Mouse (Mus musculus): Measurements from ENCODE around the gene Pigt.

DNA sequence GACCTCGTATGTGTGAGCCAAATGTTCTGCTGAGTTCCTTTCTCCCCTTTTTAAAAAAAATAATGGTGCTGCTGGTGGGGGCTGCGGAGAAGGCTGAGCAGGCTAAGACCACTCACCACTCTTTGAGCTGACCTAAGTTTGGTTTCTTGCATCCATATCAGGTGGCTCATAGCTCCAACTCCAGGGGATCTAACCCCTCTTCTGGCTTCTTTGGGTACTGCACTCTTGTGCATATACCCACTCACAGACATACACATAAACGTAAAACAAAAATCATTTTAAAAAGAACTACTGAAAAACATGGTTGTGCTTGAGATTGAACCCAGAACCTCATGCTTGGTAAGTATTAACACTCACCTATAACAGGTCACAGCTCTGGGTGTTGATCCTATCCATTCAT is 7.6 kb downstream of the Pigt start:
- TF ChIP-seq CTCF (IDR thresholded peaks at IDR 0.05; ENCODE audit: control insufficient read depth, insufficient read depth, low read length) (no peak), POLR2A (IDR thresholded peaks at IDR 0.05; ENCODE audit: borderline replicate concordance, control insufficient read depth, low read depth, low read length) (no peak)

Measured in bone marrow, adult 2 months (tissue).